Mouse (Mus musculus) bone marrow, adult 2 months (tissue): ENCODE measurements around the gene Mipol1.

ENCODE experiments used
- CTCF ChIP-seq: fragments of 200-500 bp; IDR thresholded peaks from 2 replicates; pipeline ENCODE4 v1.5.1; 2011; ENCODE audit warnings: low read length, control low read depth; ENCODE audit not compliant: control insufficient read depth, insufficient read depth
- POLR2A ChIP-seq: fragments of 200-500 bp; IDR thresholded peaks from 2 replicates; pipeline ENCODE4 v1.6.1; 2011; ENCODE audit warnings: low read depth, mild to moderate bottlenecking, control low read depth, low read length, borderline replicate concordance; ENCODE audit not compliant: control insufficient read depth

- TF ChIP-seq CTCF: no peak
- TF ChIP-seq POLR2A: no peak
Observed at GRCm38 (mm10) chr12:57514552-57514951, 284.3 kb downstream of the Mipol1 start.
